Mouse (Mus musculus) C2C12 (cell line): ENCODE data around the gene Rab14.

Experiments
- CTCF ChIP-seq: IDR thresholded peaks from one replicate; pipeline ENCODE4 v1.5.1; 2011; ENCODE audit not compliant: control insufficient read depth, insufficient read depth, insufficient read length
- MAX ChIP-seq: IDR thresholded peaks from one replicate; pipeline ENCODE4 v1.6.1; 2011; ENCODE audit warnings: mild to moderate bottlenecking, control low read depth

DNA sequence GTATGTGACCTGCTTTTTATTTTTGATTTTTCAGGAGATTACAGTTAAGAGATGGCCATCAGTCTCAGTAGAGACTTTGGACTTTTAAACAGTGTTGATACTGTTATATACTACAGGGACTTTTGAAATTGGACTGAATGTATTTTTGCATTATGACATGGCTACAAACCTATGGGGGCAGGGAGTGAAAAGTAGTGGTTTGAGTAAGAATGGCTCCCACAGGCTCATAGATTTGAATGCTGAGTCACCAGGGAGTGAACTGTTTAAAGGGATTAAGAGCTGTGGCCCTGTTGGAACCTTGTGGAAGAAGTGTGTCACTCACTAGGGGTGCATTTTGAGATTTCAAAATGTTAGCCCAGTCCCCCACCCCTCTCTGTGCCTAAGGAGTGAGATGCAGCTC lies 2.8 kb upstream of the Rab14 start:
- TF ChIP-seq CTCF: no peak
- TF ChIP-seq MAX: no peak
